Mouse (Mus musculus) MEL (cell line): ENCODE data around the gene Smoc1. TPM values are rescaled to one million over a fixed set of nuclear protein-coding genes. Genes with fewer than 3 reads are reported as not detected.
A peak's percentile ranks its signal among the peaks of the same experiment; 100 is the strongest.

Experiments used
- DNase-seq: peaks from one replicate; pipeline ENCODE4 v3.0.0; 2011; ENCODE audit warnings: low read depth, low spot score
- H3K27ac ChIP-seq: 2 replicates; pipeline ENCODE4 v1.5.1; 2012; ENCODE audit warnings: low read depth, mild to moderate bottlenecking, control low read depth, low read length, moderate library complexity; ENCODE audit not compliant: control insufficient read depth
- H3K27me3 ChIP-seq, 2 experiments: fragments of 150-350 bp in 1 of 2; sonication (generic) in 1 of 2; 2 replicates each; pipeline ENCODE4 v1.6.1; 2012; ENCODE audit warnings: low read length in 2 of 2, mild to moderate bottlenecking in 2 of 2, improper control_type of control experiment in 1 of 2, moderate library complexity in 1 of 2; ENCODE audit not compliant: insufficient read depth in 2 of 2, control insufficient read depth in 1 of 2
- H3K36me3 ChIP-seq, 2 experiments: 2 replicates each; pipeline ENCODE4 v1.6.1; 2012 to 2014; ENCODE audit warnings: low read length in 2 of 2, improper control_type of control experiment in 1 of 2, inconsistent platforms in 1 of 2, mild to moderate bottlenecking in 1 of 2; ENCODE audit not compliant: insufficient read depth in 2 of 2, control insufficient read depth in 1 of 2
- H3K4me1 ChIP-seq, 2 experiments: fragments of 150-350 bp in 1 of 2; sonication (generic) in 1 of 2; 2 replicates each; pipeline ENCODE4 v1.6.1; 2012; ENCODE audit warnings: low read length in 2 of 2, improper control_type of control experiment in 1 of 2, mild to moderate bottlenecking in 1 of 2; ENCODE audit not compliant: insufficient read depth in 2 of 2, control insufficient read depth in 1 of 2
- H3K4me3 ChIP-seq, 2 experiments: fragments of 150-350 bp in 1 of 2; sonication (generic) in 1 of 2; 2 replicates each; pipeline ENCODE4 v1.5.1; 2012; ENCODE audit warnings: low read depth in 2 of 2, low read length in 2 of 2, mild to moderate bottlenecking in 2 of 2, moderate library complexity in 2 of 2, control low read depth in 1 of 2, improper control_type of control experiment in 1 of 2; ENCODE audit not compliant: control insufficient read depth in 1 of 2, insufficient read depth in 1 of 2
- H3K79me2 ChIP-seq: 2 replicates; pipeline ENCODE4 v1.6.1; 2012; ENCODE audit warnings: mild to moderate bottlenecking, low read length, moderate library complexity; ENCODE audit not compliant: control insufficient read depth, poor library complexity, insufficient read depth
- H3K9ac ChIP-seq: 2 replicates; pipeline ENCODE4 v1.6.1; 2012; ENCODE audit warnings: low read depth, mild to moderate bottlenecking, control low read depth, low read length, moderate library complexity; ENCODE audit not compliant: control insufficient read depth, poor library complexity, severe bottlenecking
- H3K9me3 ChIP-seq: fragments of 150-350 bp; sonication (generic); replicated peaks from 2 replicates; pipeline ENCODE4 v1.6.1; 2012; ENCODE audit warnings: mild to moderate bottlenecking, low read length, improper control_type of control experiment, moderate library complexity; ENCODE audit not compliant: insufficient read depth
- CHD2 ChIP-seq: IDR thresholded peaks from 2 replicates; pipeline ENCODE4 v1.6.1; 2011; ENCODE audit warnings: low read length, improper control_type of control experiment
- CTCF ChIP-seq, 3 experiments: IDR thresholded peaks in 2 of 3; conservative IDR thresholded peaks in 1 of 3; 2 replicates each; pipeline ENCODE4 v1.5.1; 2011 to 2012; ENCODE audit warnings: low read length in 3 of 3, low read depth in 2 of 3, mild to moderate bottlenecking in 2 of 3, improper control_type of control experiment in 1 of 3, inconsistent platforms in 1 of 3, mixed read lengths in 1 of 3, moderate library complexity in 1 of 3; ENCODE audit not compliant: control insufficient read depth in 1 of 3, insufficient read depth in 1 of 3, poor library complexity in 1 of 3, severe bottlenecking in 1 of 3
- EP300 ChIP-seq, 2 experiments: IDR thresholded peaks; 2 replicates each; pipeline ENCODE4 v1.6.1; 2011; ENCODE audit warnings: improper control_type of control experiment in 2 of 2, low read length in 2 of 2, low read depth in 1 of 2, mild to moderate bottlenecking in 1 of 2
- ETS1 ChIP-seq: IDR thresholded peaks from 2 replicates; pipeline ENCODE4 v1.6.1; 2012; ENCODE audit warnings: low read depth, mild to moderate bottlenecking, inconsistent platforms, low read length, improper control_type of control experiment, moderate library complexity
- GABPA ChIP-seq: IDR thresholded peaks from 2 replicates; pipeline ENCODE4 v1.6.1; 2012; ENCODE audit warnings: low read depth, mild to moderate bottlenecking, inconsistent platforms, low read length, improper control_type of control experiment, moderate library complexity
- GATA1 ChIP-seq: IDR thresholded peaks from 2 replicates; pipeline ENCODE4 v1.6.1; 2011; ENCODE audit warnings: low read depth, low read length, improper control_type of control experiment
- KAT2A ChIP-seq: conservative IDR thresholded peaks from 2 replicates; pipeline ENCODE4 v1.6.1; 2012; ENCODE audit warnings: low read depth, low read length, improper control_type of control experiment, inconsistent platforms
- MAX ChIP-seq: IDR thresholded peaks from 2 replicates; pipeline ENCODE4 v1.6.1; 2011; ENCODE audit warnings: low read length, improper control_type of control experiment
- MXI1 ChIP-seq: IDR thresholded peaks from 2 replicates; pipeline ENCODE4 v1.6.1; 2011; ENCODE audit warnings: mild to moderate bottlenecking, low read depth, low read length, improper control_type of control experiment
- MYB ChIP-seq: IDR thresholded peaks from 2 replicates; pipeline ENCODE4 v1.6.1; 2011; ENCODE audit warnings: mild to moderate bottlenecking, low read depth, low read length, improper control_type of control experiment
- NELFE ChIP-seq: IDR thresholded peaks from 2 replicates; pipeline ENCODE4 v1.6.1; 2011; ENCODE audit warnings: low read depth, low read length, improper control_type of control experiment
- NRF1 ChIP-seq: IDR thresholded peaks from 2 replicates; pipeline ENCODE4 v1.6.1; 2014; ENCODE audit warnings: low read depth, mild to moderate bottlenecking, inconsistent platforms, low read length, improper control_type of control experiment, moderate library complexity; ENCODE audit not compliant: poor library complexity, insufficient read depth, severe bottlenecking
- POLR2A ChIP-seq, 2 experiments: IDR thresholded peaks; 2 replicates each; pipeline ENCODE4 v1.6.1; 2011 to 2012; ENCODE audit warnings: low read length in 2 of 2, mild to moderate bottlenecking in 2 of 2, control low read depth in 1 of 2, improper control_type of control experiment in 1 of 2, low read depth in 1 of 2, moderate library complexity in 1 of 2; ENCODE audit not compliant: control insufficient read depth in 1 of 2, insufficient read depth in 1 of 2, poor library complexity in 1 of 2
- RAD21 ChIP-seq: IDR thresholded peaks from 2 replicates; pipeline ENCODE4 v1.6.1; 2011; ENCODE audit warnings: mild to moderate bottlenecking, low read depth, low read length, improper control_type of control experiment
- RCOR1 ChIP-seq: IDR thresholded peaks from 2 replicates; pipeline ENCODE4 v1.6.1; 2012; ENCODE audit warnings: low read depth, mild to moderate bottlenecking, inconsistent platforms, low read length, improper control_type of control experiment
- SIN3A ChIP-seq: IDR thresholded peaks from 2 replicates; pipeline ENCODE4 v1.6.1; 2012; ENCODE audit warnings: low read length, improper control_type of control experiment, inconsistent platforms
- SMC3 ChIP-seq: IDR thresholded peaks from 2 replicates; pipeline ENCODE4 v1.6.1; 2011; ENCODE audit warnings: low read depth, low read length, improper control_type of control experiment
- TAL1 ChIP-seq: IDR thresholded peaks from 2 replicates; pipeline ENCODE4 v1.6.1; 2012; ENCODE audit warnings: mild to moderate bottlenecking, inconsistent platforms, low read length, moderate library complexity, mixed read lengths
- TCF12 ChIP-seq: IDR thresholded peaks from 2 replicates; pipeline ENCODE4 v1.6.1; 2014; ENCODE audit warnings: low read depth, mild to moderate bottlenecking, inconsistent platforms, low read length, improper control_type of control experiment, moderate library complexity
- USF1 ChIP-seq: IDR thresholded peaks from 2 replicates; pipeline ENCODE4 v1.6.1; 2014; ENCODE audit warnings: low read depth, mild to moderate bottlenecking, inconsistent platforms, low read length, improper control_type of control experiment, moderate library complexity
- ZC3H11A ChIP-seq: IDR thresholded peaks from 2 replicates; pipeline ENCODE4 v1.6.1; 2012; ENCODE audit warnings: low read depth, mild to moderate bottlenecking, inconsistent platforms, low read length, improper control_type of control experiment
- ZKSCAN1 ChIP-seq: IDR thresholded peaks from 2 replicates; pipeline ENCODE4 v1.6.1; 2012; ENCODE audit warnings: low read depth, mild to moderate bottlenecking, inconsistent platforms, low read length, improper control_type of control experiment, moderate library complexity
- ZNF384 ChIP-seq: IDR thresholded peaks from 2 replicates; pipeline ENCODE4 v1.6.1; 2012; ENCODE audit warnings: low read depth, mild to moderate bottlenecking, inconsistent platforms, low read length, improper control_type of control experiment
- polyA plus RNA-seq, 2 experiments: library from polyadenylated mRNA; stranded (reverse) in 1 of 2; unstranded in 1 of 2; fragments of >175 nt in 1 of 2; fragments of >200 nt in 1 of 2; gene quantifications; 2 replicates each; pipeline versions ENCODE4 v1.2.1 to v1.2.4; 2012; ENCODE audit warnings: low replicate concordance in 2 of 2, low read depth in 1 of 2; ENCODE audit not compliant: insufficient read length in 2 of 2, insufficient read depth in 1 of 2, missing spikeins in 1 of 2
- total RNA-seq: library from RNA; depleted of rRNA; stranded (reverse); fragments of 300-350 nt; gene quantifications from 2 replicates; pipeline ENCODE4 v1.2.3, GENCODE M21; 2012

Smoc1 gene
- total and polyA plus RNA-seq, 3 experiments, result 18.8 to 23.3 TPM; not detected in 1

GRCm38 (mm10) chr12:81024993-81025392 lies 1.6 kb upstream of the Smoc1 start:
- Histone ChIP-seq H3K27ac (no peak overlapping the region), H3K36me3 (peaks cover 4 to 5% of the 10 kb centered on the region in 2 experiments; a peak in 3 of 4 replicates), H3K4me1 (peaks cover 2 to 8% of the 10 kb centered on the region in 2 experiments; a peak in 2 of 4 replicates), H3K79me2 (peaks cover 10% of the 10 kb centered on the region), H3K27me3 (no peaks in the 10 kb centered on the region), H3K9ac (no peak overlapping the region), H3K4me3 (no peak overlapping the region), H3K9me3 (no peaks in the 10 kb centered on the region)
- TF ChIP-seq GABPA (no peak), MYB (no peak), RAD21 (peak; percentile 6), NRF1 (no peak), SMC3 (peak; percentile 31), ZKSCAN1 (no peak), CTCF (IDR thresholded peaks at IDR 0.05 in 2 of 3, conservative IDR thresholded peaks at IDR 0.05 in 1 of 3; ENCODE audit: control insufficient read depth in 1 of 3, insufficient read depth in 1 of 3, low read depth in 2 of 3, low read length in 3 of 3, poor library complexity in 1 of 3, severe bottlenecking in 1 of 3) (peak in 2 of 3 experiments; percentile 25 to 40; a peak in 4 of 6 replicates), RCOR1 (no peak)
- DNase-seq, result peak; percentile 19

- no peaks in the 10 kb centered on the region for H3K27me3 ChIP-seq
- H3K9me3 ChIP-seq, result no peaks in the 10 kb centered on the region
- TF ChIP-seq TAL1 (no peak), MAX (no peak), GATA1 (no peak), GABPA (no peak), ZNF384 (no peak), MXI1 (no peak), RAD21 (no peak), NELFE (no peak), POLR2A (IDR thresholded peaks at IDR 0.05; ENCODE audit: control insufficient read depth in 1 of 2, insufficient read depth in 1 of 2, low read depth in 1 of 2, low read length in 2 of 2, poor library complexity in 1 of 2) (no peak), TCF12 (no peak), EP300 (IDR thresholded peaks at IDR 0.05; ENCODE audit: low read depth in 1 of 2, low read length in 2 of 2) (no peak), NRF1 (no peak), USF1 (no peak), ETS1 (no peak), CHD2 (no peak), KAT2A (no peak), SIN3A (no peak), ZC3H11A (no peak)
- TF ChIP-seq, all 39 proteins: peak for 0
- H3K4me3 ChIP-seq, result no peak overlapping the region
- H3K36me3 ChIP-seq, result peaks cover 0 to 2% of the 10 kb centered on the region in 2 experiments; a peak in 2 of 4 replicates
- 0 out of 2 replicates have a peak, but pooled peaks cover 3% of the 10 kb centered on the region for H3K79me2 ChIP-seq
- no peak for DNase-seq
- H3K27ac ChIP-seq, result no peak overlapping the region
- no peaks in the 10 kb centered on the region; a peak in 2 of 4 replicates for H3K4me1 ChIP-seq
- no peak overlapping the region for H3K9ac ChIP-seq
Observed at GRCm38 (mm10) chr12:81026995-81027942, 661 bp downstream of the Smoc1 start.
